11 mouse cellular contexts compared by ENCODE assay signal in genomic region chr15:32042173-32042572, GRCm38 (mm10).
DNase-seq lines count a peak whose midpoint lies in the region; ATAC-seq and TF ChIP-seq lines count a peak whose summit lies in the region.
"Had no signal": no experiment of that assay in that cellular context is flagged by ENCODE, and none has a peak within 500 bp of the region (broad histone marks: within the 10 kb centered on the region; RNA-seq: fewer than 3 reads in every experiment).

No protein-coding gene starts in this region.

- TF ChIP-seq CTCF in lung, embryonic 14.5 days (IDR thresholded peaks at IDR 0.05; ENCODE audit: low read depth): no peak

- H3K9me3 ChIP-seq in liver, embryonic 11.5 days (ENCODE audit: control insufficient read depth, low read length): no peaks in the 10 kb centered on the region
- no peaks in the 10 kb centered on the region for H3K9me3 ChIP-seq in lung, embryonic 14.5 days (ENCODE audit: low read depth, low read length)
- H3K9me3 ChIP-seq: forebrain, embryonic 10.5 days had no signal

- no peaks in the 10 kb centered on the region for H3K36me3 ChIP-seq in liver, embryonic 11.5 days (ENCODE audit: control insufficient read depth, insufficient read depth, low read length)
- no peaks in the 10 kb centered on the region for H3K36me3 ChIP-seq in lung, embryonic 14.5 days (ENCODE audit: insufficient read depth)
- H3K36me3 ChIP-seq: forebrain, embryonic 10.5 days had no signal

- H3K27ac ChIP-seq in liver, embryonic 11.5 days (ENCODE audit: low read depth, low read length): no peak overlapping the region
- no peak overlapping the region for H3K27ac ChIP-seq in lung, embryonic 14.5 days (ENCODE audit: low read depth)
- H3K27ac ChIP-seq: forebrain, embryonic 10.5 days; liver, embryonic 14.5 days had no signal

- DNase-seq in liver: peak; percentile 22
- no peak for DNase-seq in liver, embryonic 11.5 days (ENCODE audit: low spot score)
- DNase-seq in heart, postnatal 4 days: peak; percentile 69
- DNase-seq in lung, embryonic 14.5 days: peak; percentile 77
- DNase-seq in testis, postnatal 10 days (ENCODE audit: low spot score): peak; percentile 51
- no peak for DNase-seq in cerebellum, postnatal 4 days (ENCODE audit: low spot score in 2 of 2)
- DNase-seq in right cerebral cortex, postnatal 36 days (ENCODE audit: low spot score in 2 of 2): no peak
- DNase-seq: thymus, adult 2 months had no signal

- H3K27me3 ChIP-seq in liver, embryonic 11.5 days (replicated peaks; ENCODE audit: control insufficient read depth, insufficient read depth, low read length): no peaks in the 10 kb centered on the region
- H3K27me3 ChIP-seq in lung, embryonic 14.5 days (ENCODE audit: insufficient read depth, low read length): no peaks in the 10 kb centered on the region

- H3K4me1 ChIP-seq in liver, embryonic 11.5 days (replicated peaks; ENCODE audit: control insufficient read depth, insufficient read depth, low read length): no peaks in the 10 kb centered on the region
- H3K4me1 ChIP-seq in lung, embryonic 14.5 days (ENCODE audit: insufficient read depth): 0 out of 2 replicates have a peak, but pooled peaks cover 5% of the 10 kb centered on the region
- H3K4me1 ChIP-seq: forebrain, embryonic 10.5 days had no signal

- H3K4me3 ChIP-seq in liver, embryonic 11.5 days (ENCODE audit: low read depth, low read length): no peak overlapping the region
- H3K4me3 ChIP-seq in lung, embryonic 14.5 days (ENCODE audit: low read depth, low read length): no peak overlapping the region
- H3K4me3 ChIP-seq: forebrain, embryonic 10.5 days had no signal

- WGBS in liver, embryonic 11.5 days: 25% methylated on average over 4 of the region's 4 CpGs
- WGBS in lung, embryonic 14.5 days: 19% methylated on average over 4 of the region's 4 CpGs

- no peak for ATAC-seq in liver, embryonic 11.5 days (replicated peaks; ENCODE audit: low FRiP score)
- no peak for ATAC-seq in lung, embryonic 14.5 days (ENCODE audit: insufficient read depth)
- ATAC-seq in granulocyte monocyte progenitor cell, adult 5-6 weeks (replicated peaks; ENCODE audit: poor library complexity, severe bottlenecking): no peak

- H3K4me2 ChIP-seq in liver, embryonic 11.5 days: no peak overlapping the region
- H3K4me2 ChIP-seq in lung, embryonic 14.5 days: no peak overlapping the region

- no peak overlapping the region for H3K9ac ChIP-seq in liver, embryonic 11.5 days (ENCODE audit: low read depth, low read length)
- no peak overlapping the region for H3K9ac ChIP-seq in lung, embryonic 14.5 days
- H3K9ac ChIP-seq: liver, embryonic 14.5 days had no signal

Comparison
In these comparisons a context has a peak if more than half of its experiments do, and no peak if none do; other contexts are left out.
1. DNase-seq: peak in liver (single experiment), heart, postnatal 4 days (single experiment), lung, embryonic 14.5 days (single experiment) and testis, postnatal 10 days (single experiment); none in liver, embryonic 11.5 days (single experiment), cerebellum, postnatal 4 days (0 of 2) and right cerebral cortex, postnatal 36 days (0 of 2).